Mouse (Mus musculus) adrenal gland, postnatal 36 days (tissue): Measurements from ENCODE around the gene Ttc38. TPM values are rescaled to one million over a fixed set of nuclear protein-coding genes. Genes with fewer than 3 reads are reported as not detected.
A peak's percentile ranks its signal among the peaks of the same experiment; 100 is the strongest.

ENCODE experiments used
- DNase-seq, 2 experiments: peaks; one replicate each; pipeline ENCODE4 v3.0.0; 2021; ENCODE audit warnings: mixed read lengths in 1 of 2
- long read RNA-seq, 2 experiments: library from polyadenylated mRNA; stranded (forward); transcript quantifications; one replicate each; pipeline ENCODE4 v2.0.0; 2021; ENCODE audit warnings: borderline sequencing depth in 2 of 2
- total RNA-seq, 2 experiments: library from RNA; stranded (reverse); gene quantifications; 2 replicates each; pipeline ENCODE4 v1.2.3; 2021

Gene Ttc38
- total RNA-seq, result 10 to 100 TPM; 17.0 to 21.4 TPM
- long read RNA-seq, experiment 1, transcript Ttc38-203 (14 exons, 3,749 nt), result major isoform, 12 of 17 reads
- long read RNA-seq, experiment 1, partial matches to known transcripts, result 3 of 17 reads
- long read RNA-seq, experiment 1, other reads (novel, unspliced or antisense), result 2 of 17 reads
- long read RNA-seq, experiment 2, partial matches to known transcripts, result 0 of 5 reads
- long read RNA-seq, experiment 2, other reads (novel, unspliced or antisense), result 2 of 5 reads

- DNase-seq, result peak; percentile 90 to 92
Observed at GRCm38 (mm10) chr15:85831954-85832590, at the start of gene Ttc38. TSS of gene Ttc38 (plus strand) at chr15:85832306.

GRCm38 (mm10) chr15:85783146-85783545 is 49.0 kb upstream of the Ttc38 start:
- no peak for DNase-seq

- DNase-seq, result no peak
Observed at GRCm38 (mm10) chr15:85784341-85784740, 47.8 kb upstream of the Ttc38 start.

GRCm38 (mm10) chr15:85786711-85787110 is 45.4 kb upstream of the Ttc38 start:
- no peak for DNase-seq

GRCm38 (mm10) chr15:85787482-85787881 is 44.6 kb upstream of the Ttc38 start:
- DNase-seq, result no peak

GRCm38 (mm10) chr15:85788051-85788450 is 44.1 kb upstream of the Ttc38 start:
- DNase-seq, result no peak

- DNase-seq, result no peak
Observed at GRCm38 (mm10) chr15:85788633-85789032, 43.5 kb upstream of the Ttc38 start.

GRCm38 (mm10) chr15:85791449-85791848 is 40.7 kb upstream of the Ttc38 start:
- no peak for DNase-seq

GRCm38 (mm10) chr15:85792819-85793218 is 39.3 kb upstream of the Ttc38 start:
- DNase-seq, result peak; percentile 44 to 64

GRCm38 (mm10) chr15:85795516-85795915 is 36.6 kb upstream of the Ttc38 start:
- no peak for DNase-seq

- no peak for DNase-seq
Observed at GRCm38 (mm10) chr15:85798676-85799075, 33.4 kb upstream of the Ttc38 start.

GRCm38 (mm10) chr15:85802931-85803330 is 29.2 kb upstream of the Ttc38 start:
- peak; percentile 62 to 65 for DNase-seq

GRCm38 (mm10) chr15:85806886-85807285 is 25.2 kb upstream of the Ttc38 start:
- no peak for DNase-seq

- no peak for DNase-seq
Observed at GRCm38 (mm10) chr15:85807404-85807803, 24.7 kb upstream of the Ttc38 start.

GRCm38 (mm10) chr15:85808031-85808430 is 24.1 kb upstream of the Ttc38 start:
- no peak for DNase-seq

- no peak for DNase-seq
Observed at GRCm38 (mm10) chr15:85808434-85808833, 23.7 kb upstream of the Ttc38 start.

GRCm38 (mm10) chr15:85809091-85809490 is 23.0 kb upstream of the Ttc38 start:
- no peak for DNase-seq

GRCm38 (mm10) chr15:85810462-85810805 is 21.7 kb upstream of the Ttc38 start:
- no peak for DNase-seq

GRCm38 (mm10) chr15:85810806-85811521 is 21.1 kb upstream of the Ttc38 start:
- peak; percentile 46 to 57 for DNase-seq

GRCm38 (mm10) chr15:85811535-85812277 is 20.4 kb upstream of the Ttc38 start, which contains the start of gene Cdpf1:
TSS of gene Cdpf1 (minus strand) at chr15:85811697.
- DNase-seq, result peak; percentile 99 to 100

- DNase-seq, result no peak
Observed at GRCm38 (mm10) chr15:85813428-85813827, 18.7 kb upstream of the Ttc38 start.

GRCm38 (mm10) chr15:85821203-85822010 is 10.7 kb upstream of the Ttc38 start, which contains the start of gene Pkdrej:
TSS of gene Pkdrej (minus strand) at chr15:85821734.
- peak; percentile 61 to 76 for DNase-seq
